Mouse (Mus musculus): ENCODE measurements at regions not wholly inside any gene's neighbourhood (a gene's known extent, or its start where the extent isn't known, plus 50 kb on each side); places are given as distances from the start of the nearest gene placed in this dataset.
A peak's percentile ranks its signal among the peaks of the same experiment; 100 is the strongest.
"Not testable (repeated sequence)": the region's sequence is repeated elsewhere in the genome, so short reads cannot be mapped to it uniquely, and the experiment has no call there.

DNA sequence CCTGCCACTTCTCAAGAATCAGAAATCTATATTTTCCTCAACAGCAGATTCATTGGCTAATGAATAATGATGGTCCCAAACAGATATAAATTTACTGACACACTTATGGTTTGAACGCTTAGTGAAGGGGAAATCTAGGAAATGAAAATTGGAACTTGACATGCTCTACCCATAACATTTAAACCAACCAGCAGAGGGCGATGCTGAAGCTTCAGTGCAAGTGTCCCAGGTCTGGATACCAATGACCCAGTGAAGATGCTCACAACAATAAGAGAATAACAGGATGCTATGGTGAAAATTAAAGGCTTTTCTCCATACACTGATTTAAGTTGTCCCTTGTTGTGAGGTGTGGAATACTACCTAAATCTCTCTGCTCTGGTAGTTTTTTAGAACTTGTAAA, 236.0 kb upstream of the Rorb start:
- peak; percentile 11 for DNase-seq

DNA sequence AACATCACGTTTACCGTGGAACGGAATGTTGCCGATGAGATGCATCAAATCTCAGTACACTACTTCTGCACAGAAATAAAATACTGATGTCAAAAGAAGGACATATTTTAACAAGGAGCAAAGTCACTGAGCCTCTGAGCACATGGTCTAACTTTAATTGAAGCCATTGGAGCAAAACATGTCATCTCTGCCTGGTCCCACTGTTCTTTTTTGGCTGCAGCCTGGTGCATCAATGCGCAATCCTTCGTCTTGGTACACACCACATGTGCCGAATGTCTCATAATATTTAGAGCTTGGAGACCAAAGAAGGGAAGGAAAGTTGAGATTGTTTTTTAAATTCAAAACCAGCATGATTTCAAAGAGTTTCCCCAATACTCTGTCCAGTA, 233.4 kb upstream of the Rorb start:
- no peak for DNase-seq

DNA sequence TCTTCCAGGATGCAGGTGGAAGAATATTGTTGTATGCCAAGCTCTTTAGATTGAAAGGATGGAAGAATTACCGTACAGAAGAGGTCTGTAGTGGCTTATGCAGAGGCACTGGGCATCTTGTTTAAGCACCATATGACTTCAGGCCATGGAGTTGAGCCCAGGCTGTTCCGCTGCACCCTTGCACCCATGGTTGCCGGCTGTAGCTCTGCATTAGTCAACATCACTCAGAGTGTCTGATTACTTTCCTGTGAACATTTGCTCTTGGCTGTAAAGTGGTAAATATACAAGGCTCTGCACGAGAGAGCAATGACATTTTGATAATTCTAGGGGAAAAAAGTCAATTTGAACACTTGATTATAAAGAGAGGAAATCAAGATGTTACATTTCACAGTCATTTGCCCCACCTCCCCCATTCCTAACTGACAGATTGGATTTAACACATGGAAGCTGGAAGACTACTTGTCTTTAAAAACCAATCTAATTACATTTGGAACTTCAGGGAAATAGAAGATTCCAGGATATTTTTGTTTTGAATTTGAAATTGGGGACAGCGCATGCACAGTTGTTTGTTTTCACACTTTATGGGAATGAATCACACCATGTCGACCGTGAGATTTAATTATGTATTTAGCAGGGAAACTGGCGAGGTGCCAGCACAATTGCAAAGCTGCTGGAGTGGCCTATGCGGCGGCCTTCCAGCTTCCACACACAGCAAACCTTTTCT, 232.9 kb upstream of the Rorb start:
- DNase-seq = peak; percentile 59

DNA sequence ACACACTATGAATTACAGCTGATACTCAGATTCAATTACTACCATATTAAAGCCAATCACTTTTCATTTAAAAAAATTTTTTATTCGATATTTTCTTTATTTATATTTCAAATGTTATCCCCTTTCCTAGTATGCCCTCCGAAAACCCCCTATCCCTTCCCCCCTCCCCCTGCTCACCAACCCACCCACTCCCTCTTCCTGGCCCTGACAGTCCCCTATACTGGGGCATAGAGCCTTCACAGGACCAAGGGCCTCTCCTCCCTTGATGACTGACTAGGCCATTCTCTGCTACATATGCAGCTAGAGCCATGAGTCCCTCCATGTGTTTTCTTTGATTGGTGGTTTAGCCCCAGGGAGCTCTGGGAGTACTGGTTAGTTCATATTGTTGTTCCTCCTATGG, 196.1 kb upstream of the Rorb start:
- not testable (repeated sequence) for DNase-seq

DNA sequence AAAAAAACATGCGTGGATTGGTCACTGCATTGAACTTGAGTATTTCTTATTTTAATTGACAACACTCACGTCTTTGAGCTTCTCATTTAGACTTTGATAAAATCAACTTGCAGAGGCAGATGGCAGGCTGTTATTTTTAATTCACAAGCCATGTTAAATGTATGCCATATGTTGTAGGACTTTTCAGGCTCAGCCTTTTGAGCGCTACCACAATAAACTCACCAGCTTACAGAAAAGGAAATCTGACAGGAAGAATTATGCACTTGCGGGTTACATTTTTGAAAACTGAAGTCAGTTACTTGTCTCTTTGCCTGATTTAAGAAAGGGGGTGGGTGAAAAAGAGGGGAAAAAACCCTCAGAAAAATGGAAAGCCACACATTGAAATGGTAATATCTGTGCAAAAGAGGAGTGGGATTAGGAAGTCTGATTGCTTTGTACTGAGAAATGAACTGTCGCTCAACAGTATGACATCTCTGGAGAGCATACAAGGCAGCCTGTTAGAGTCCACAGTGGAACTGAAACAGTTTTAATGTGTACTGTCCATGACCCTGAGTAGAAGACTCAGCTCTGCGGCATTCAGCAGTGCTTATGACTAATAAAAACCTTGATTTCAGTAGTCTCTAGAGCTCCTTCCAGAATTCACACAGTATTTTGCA, 195.6 kb upstream of the Rorb start:
- no peak for DNase-seq

DNA sequence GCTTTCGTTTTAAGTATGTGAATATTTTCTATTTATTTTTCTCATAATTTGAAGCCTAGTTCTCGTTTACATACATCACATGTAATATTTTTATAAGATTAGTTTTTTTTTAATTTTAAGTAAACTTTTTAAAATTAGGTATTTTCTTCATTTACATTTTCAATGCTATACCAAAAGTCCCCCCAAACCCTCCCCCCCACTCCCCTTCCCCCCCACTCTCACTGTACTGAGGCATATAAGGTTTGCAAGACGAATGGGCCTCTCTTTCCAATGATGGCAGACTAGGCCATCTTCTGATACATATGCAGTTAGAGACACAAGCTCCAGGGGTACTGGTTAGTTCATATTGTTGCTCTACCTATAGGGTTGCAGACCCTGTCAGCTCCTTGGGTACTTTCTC, 174.9 kb upstream of the Rorb start:
- DNase-seq = not testable (repeated sequence)

DNA sequence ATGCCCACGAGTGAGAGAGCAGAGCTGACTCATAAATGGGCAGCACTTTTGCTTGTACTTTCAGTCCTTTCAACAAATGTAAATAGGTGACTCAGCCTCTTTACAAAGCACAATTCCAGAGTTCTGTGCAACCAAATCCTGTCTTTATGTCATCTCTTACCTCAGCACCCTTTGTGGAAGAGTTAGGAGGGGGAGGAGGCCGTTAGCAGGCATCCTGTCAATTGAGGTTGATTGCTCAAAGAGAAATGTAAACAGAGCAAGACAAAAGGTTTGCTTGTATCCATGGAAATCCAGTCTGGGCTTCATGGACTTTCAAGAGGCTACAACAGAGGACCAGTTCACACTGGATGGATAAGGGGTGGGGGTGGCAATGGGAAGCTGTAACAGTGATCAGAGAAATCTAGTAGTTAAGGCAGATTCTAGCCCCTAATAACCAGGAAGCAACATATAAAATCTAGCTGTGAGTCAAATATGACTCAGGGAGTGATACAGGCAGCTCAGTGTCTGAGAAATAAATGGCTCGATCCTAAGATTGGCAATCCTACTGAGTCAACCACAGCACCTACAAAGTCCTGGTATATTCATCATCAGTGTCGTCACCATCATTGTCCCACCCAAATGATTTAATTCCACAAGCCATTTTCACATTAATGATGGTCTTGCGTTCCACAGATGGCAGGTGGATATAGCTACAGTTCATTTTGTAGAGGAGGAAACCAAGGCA, 136.0 kb upstream of the Rorb start:
- no peak for DNase-seq

DNA sequence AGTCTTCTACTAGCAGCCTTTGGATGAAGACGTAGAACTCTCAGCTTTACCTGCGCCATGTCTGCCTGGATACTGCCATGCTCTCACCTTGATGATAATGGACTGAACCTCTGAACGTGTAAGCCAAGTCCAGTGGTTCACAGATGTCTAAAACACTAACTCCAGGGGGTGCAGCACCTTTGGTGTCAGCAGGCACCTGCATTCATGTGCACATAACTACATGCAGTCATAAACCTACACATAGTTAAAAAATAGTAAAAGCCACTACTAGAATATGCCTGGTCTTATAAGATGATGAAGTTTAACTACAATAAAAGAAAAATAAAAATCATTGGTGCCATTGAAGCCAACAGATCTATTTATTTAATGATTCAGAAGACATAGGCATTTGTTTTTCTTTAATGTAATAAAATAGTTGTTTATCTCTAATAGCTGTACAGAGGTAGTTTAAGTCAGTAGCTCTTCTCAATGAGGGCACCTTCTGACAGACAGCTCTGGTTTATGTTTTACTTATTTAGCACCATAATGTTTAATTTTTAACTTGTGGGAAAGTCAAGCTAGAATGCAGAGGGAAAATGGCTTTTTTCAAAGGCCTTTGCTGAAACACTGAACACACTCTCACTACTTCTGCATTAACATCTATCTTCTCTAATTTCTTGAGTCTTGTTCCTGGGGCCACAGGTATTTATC, 118.5 kb upstream of the Rorb start:
- DNase-seq = no peak

DNA sequence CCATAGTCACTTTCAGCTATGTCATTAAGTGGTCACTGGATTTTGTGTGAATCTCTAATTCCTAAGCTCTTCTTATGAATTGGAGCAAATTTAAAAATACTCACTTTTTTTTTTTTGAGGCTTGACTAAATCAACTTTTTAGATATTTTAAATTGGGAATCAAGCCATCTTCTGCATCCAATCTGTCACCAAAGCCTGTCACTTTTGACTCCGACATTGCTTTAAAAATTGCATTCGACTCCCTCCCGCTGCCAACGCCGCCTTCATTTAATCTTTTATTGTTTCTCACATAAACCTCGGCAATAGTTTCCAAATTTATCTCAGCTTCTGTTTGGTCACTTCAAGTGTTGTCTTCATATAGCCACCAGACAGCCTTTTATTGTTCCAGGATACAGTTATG, 109.8 kb upstream of the Rorb start:
- DNase-seq = no peak

DNA sequence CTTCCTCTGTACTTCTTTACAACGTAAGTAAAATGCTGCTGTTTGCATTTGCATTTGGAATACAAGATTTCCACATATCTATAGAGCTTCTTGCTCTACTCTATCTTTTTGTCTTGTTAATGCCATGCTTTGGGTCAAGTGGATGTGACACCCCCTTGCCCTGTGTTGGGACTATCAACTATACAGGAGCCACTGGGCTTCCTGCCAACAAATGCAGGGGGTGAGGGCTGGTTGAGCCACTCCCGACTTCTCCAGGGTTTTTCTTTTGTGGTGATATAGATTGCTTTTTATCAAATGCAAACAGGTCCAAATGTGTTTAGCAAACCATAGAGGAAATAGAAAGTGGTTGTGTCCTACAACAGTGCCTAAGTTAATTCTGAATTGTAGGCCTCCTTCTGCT, 108.4 kb upstream of the Rorb start:
- peak; percentile 3 for DNase-seq

DNA sequence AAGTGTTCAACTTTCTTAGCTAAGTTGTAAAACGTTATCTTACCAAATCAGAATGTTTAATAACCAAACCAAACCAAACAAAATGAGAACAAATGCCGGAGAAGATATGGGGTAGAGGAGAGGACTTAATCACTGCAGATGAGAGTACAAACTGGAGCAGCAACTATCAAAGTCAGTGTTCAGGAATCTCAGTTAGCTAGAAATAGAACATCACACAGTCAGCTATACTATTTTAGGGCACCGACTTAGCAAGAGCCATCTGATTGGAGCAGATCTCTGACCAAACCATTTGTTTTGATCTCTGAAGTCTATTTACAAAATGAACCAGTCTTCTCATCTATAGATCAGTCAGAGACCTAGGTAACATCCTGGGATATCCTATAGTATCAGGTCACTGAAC, 107.7 kb upstream of the Rorb start:
- DNase-seq = no peak

DNA sequence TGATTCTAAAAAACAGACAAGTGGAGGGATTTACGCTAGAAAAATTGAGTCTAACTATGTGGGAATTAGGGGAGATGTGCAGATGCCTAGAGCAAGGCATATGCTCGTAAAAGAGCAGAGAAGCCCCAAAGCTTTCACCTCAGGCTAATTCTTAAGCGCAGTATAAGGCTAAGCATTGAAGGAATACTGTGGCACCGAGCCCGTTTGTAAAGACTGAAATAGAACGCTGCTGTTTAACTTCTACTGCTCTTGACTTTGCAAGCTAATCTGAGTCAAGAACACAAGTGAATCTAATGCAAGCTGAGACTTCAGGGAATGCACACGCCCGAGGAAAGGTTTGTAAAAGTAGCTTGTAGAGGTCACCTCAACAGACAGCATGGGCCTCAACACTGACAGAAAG, 88.5 kb upstream of the Rorb start:
- DNase-seq = peak; percentile 7

DNA sequence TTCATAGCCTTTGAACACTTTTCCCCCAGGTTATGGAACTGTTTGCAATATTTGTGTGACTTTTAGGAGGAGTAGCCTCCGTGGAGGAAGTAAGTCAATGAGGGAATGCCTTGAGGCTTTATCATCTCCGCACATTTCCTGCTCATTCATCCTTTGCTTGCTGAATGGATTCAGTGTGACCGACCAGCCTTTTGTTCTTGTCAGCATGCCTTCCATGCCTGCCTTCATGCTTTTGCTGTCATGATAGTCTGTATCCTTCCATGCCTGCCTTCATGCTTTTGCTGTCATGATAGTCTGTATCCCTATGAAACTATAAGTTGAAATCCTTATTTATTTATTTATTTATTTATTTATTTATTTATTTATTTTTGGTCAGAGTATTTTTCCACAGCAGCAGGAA, 87.8 kb upstream of the Rorb start:
- no peak for DNase-seq

DNA sequence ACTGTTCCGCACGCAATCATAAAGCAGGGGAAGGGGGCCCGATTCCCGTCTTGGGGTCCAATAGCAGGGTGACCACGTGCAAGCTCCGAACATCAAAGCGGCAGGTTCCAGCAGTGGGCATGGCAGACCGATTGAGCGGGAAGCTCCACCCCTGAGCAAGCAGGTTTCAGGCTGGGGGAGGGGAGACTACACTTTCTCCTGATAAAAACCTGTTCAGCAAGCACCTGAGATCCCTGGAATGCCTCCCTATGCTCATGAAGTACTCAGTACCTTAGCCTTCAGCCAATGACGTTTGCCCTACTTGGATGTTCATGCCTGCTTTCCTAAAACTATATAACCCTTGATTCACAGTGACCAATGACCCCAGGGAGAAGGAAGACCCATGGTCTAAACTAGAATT, 83.7 kb upstream of the Rorb start:
- no peak for DNase-seq

DNA sequence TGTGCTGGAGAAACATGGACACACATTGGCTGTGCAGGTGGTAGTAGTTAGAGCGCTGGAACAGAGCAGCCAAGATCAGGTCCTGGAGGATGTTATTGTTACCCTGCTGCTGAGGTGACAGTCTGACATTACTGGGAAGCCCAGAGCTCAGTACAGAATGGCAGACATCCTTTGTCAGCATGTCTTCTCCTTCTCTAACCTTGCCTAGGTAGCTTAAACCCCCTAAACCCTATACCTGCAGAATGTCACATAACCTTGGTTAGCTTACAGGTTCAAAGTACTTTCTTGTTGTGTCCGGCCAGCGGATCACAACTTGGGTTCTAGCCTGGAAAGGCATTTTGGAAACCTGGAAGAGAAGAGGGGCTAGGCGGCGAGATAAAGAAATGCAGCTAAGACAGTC, 83.3 kb upstream of the Rorb start:
- no peak for DNase-seq

DNA sequence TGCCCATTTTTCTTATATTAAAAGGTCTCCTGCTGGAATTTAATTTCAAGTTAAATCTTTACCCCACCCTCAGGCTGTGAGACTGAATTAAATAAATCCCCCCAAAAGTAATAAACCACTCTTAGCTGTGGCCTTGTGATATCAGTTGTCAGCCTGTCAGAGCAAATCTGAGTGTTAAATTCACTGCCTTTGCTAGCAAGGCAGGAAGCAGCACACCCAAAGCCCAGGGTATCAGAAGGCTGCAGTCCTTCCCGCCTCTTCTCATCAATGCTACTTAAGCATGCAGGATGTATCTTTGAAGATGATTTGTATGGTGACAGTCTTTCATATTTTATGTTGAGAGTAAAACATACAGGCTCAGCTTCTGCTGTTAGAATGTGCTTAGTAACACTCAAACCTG, 61.8 kb upstream of the Rorb start:
- no peak for DNase-seq

DNA sequence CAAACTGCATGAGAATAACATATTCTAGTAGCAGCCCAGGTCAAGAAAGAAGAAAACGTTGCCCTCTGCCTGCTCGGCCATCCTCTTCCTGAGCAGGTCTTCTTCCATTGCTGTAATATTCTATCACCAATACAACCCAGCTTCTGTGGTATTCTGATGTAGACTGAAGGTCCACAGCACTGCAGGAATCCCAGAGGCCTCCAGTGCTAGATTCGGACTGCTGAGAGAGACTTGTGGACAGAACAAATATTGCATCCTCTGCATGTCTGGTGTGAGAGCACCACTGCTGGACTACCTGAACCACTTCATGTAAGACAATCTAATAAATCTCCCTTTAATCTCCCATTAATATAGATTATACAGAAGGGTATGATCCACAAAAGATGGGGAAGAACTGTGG, 59.8 kb upstream of the Rorb start:
- DNase-seq = no peak
